Mouse (Mus musculus): ENCODE measurements around the gene Trim6. TPM values are rescaled to one million over a fixed set of nuclear protein-coding genes. Genes with fewer than 3 reads are reported as not detected.
A peak's percentile ranks its signal among the peaks of the same experiment; 100 is the strongest.
"Not testable (repeated sequence)": the region's sequence is repeated elsewhere in the genome, so short reads cannot be mapped to it uniquely, and the experiment has no call there.

Gene Trim6
- polyA plus RNA-seq, 1 experiment from 2014 or later: 0.59 TPM

DNA sequence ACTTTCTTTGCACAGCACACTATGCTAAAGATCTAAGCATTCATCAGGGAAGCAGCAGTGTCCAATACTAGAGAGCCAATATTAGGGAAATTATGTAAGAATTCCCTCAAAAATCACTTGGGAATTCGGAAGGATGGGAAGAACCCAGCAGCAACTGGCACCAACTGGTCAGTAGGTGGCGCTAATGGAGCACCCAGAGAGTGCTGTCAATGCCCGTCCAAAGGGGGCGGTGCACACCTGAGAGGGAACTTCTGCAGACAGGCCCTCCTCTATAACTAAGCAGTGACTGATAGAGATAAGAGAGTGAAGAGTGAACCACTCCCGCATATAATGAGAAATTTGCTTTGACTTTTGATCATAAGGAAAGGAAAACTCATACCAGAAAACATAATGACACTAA lies 18.8 kb upstream of the Trim6 start:
- Histone ChIP-seq H3K4me1 (ENCODE audit: control insufficient read depth, insufficient read depth, low read length) (no peaks in the 10 kb centered on the region), H3K4me3 (replicated peaks; ENCODE audit: low read depth, low read length) (no peak overlapping the region), H3K9ac (replicated peaks; ENCODE audit: low read length) (no peak overlapping the region), H3K36me3 (ENCODE audit: control insufficient read depth, insufficient read depth, low read length) (no peaks in the 10 kb centered on the region), H3K9me3 (ENCODE audit: control insufficient read depth, low read length) (no peaks in the 10 kb centered on the region), H3K27me3 (ENCODE audit: control insufficient read depth, insufficient read depth, low read length) (no peaks in the 10 kb centered on the region), H3K27ac (replicated peaks; ENCODE audit: low read depth, low read length) (no peak overlapping the region), H3K4me2 (ENCODE audit: low read length) (no peak overlapping the region)
- DNase-seq (peak; percentile 70), ATAC-seq (ENCODE audit: low FRiP score, low TSS enrichment) (peak; percentile 64; the same call in 1 of the 2 replicates)
- whole genome bisulfite sequencing: 5% methylated on average over 5 of the region's 5 CpGs

DNA sequence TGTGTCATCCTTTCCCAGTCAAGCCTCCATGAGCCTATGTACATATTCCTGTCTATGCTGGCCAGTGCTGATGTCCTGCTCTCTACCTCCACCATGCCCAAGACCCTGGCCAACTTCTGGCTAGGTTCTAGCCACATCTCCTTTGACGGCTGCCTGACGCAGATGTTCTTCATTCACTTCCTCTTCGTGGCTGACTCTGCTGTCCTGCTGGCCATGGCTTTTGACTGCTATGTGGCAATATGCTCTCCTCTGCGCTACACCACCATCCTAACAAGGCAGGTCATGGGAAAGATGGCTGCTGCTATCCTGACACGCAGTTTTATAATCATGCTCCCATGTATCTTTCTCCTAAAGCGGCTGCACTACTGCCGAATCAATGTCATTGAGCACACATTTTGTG lies 12.4 kb upstream of the Trim6 start:
- no peaks in the 10 kb centered on the region for H3K27me3 ChIP-seq (ENCODE audit: control insufficient read depth, insufficient read depth, low read length)
- ATAC-seq (ENCODE audit: low FRiP score, low TSS enrichment): no peak
- no peak overlapping the region for H3K27ac ChIP-seq (replicated peaks; ENCODE audit: low read depth, low read length)
- H3K4me3 ChIP-seq (replicated peaks; ENCODE audit: low read depth, low read length): no peak overlapping the region
- DNase-seq: no peak
- H3K9ac ChIP-seq (replicated peaks; ENCODE audit: low read length): no peak overlapping the region
- H3K36me3 ChIP-seq (ENCODE audit: control insufficient read depth, insufficient read depth, low read length): no peaks in the 10 kb centered on the region
- no peak overlapping the region for H3K4me2 ChIP-seq (ENCODE audit: low read length)
- H3K4me1 ChIP-seq (ENCODE audit: control insufficient read depth, insufficient read depth, low read length): no peaks in the 10 kb centered on the region
- H3K9me3 ChIP-seq (ENCODE audit: control insufficient read depth, low read length): no peaks in the 10 kb centered on the region
- 92% methylated on average over 7 of the region's 7 CpGs for WGBS

DNA sequence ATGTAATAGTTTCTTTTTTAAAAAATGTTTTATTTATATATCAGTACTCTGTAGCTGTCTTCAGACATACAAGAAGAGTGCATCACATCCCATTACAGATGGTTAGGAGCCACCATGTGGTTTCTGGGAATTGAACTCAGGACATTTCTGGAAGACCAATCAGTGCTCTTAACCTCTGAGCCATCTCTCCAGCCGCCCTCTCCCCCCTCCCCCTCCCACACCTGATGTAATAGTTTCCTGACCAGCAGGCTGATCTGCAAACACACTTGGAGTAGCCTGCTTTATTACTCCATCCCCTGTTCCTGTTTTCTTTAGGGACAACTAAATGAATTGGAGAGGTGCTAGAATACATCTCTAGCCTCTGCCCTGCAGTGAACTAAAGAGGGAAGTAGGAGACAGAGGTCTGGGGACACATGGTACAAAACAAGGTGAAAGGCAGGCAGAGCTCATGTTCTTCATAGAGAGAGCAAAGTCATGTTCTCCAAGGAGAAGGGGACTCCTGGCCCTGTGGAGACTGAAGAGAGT lies 2.5 kb upstream of the Trim6 start:
- ATAC-seq (ENCODE audit: low FRiP score, low TSS enrichment): no peak
- no peak overlapping the region for H3K4me2 ChIP-seq (ENCODE audit: low read length)
- 0 out of 2 replicates have a peak, but pooled peaks cover 3% of the 10 kb centered on the region for H3K4me1 ChIP-seq (ENCODE audit: control insufficient read depth, insufficient read depth, low read length)
- H3K4me3 ChIP-seq (replicated peaks; ENCODE audit: low read depth, low read length): no peak overlapping the region
- no peak overlapping the region for H3K9ac ChIP-seq (replicated peaks; ENCODE audit: low read length)
- no peaks in the 10 kb centered on the region for H3K36me3 ChIP-seq (ENCODE audit: control insufficient read depth, insufficient read depth, low read length)
- DNase-seq: no peak
- 61% methylated on average over 1 of the region's 1 CpGs for WGBS
- H3K9me3 ChIP-seq (ENCODE audit: control insufficient read depth, low read length): no peaks in the 10 kb centered on the region
- H3K27ac ChIP-seq (replicated peaks; ENCODE audit: low read depth, low read length): no peak overlapping the region
- H3K27me3 ChIP-seq (ENCODE audit: control insufficient read depth, insufficient read depth, low read length): no peaks in the 10 kb centered on the region

DNA sequence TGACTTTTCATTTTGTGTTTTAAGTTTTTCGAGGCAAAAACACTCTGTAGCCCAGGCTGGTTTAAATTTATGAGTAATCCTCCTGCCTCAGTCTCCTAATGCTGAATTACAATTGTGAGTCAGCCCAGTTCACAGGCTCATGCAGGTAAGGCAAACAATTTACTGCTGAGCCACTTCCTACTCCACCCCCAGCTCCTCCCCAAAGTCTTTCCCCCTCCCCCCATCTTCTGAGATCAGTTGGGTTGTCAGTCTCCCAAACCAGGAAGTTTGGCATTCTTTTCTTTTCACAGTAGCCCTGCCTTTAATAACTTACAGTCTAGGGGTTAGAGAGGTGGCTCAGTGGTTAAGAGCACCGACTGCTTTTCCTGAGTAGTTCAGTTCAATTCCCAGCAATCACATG lies 712 bp upstream of the Trim6 start:
- Histone ChIP-seq H3K4me1 (ENCODE audit: control insufficient read depth, insufficient read depth, low read length) (0 out of 2 replicates have a peak, but pooled peaks cover 3% of the 10 kb centered on the region), H3K4me2 (ENCODE audit: low read length) (no peak overlapping the region), H3K36me3 (ENCODE audit: control insufficient read depth, insufficient read depth, low read length) (no peaks in the 10 kb centered on the region), H3K27me3 (ENCODE audit: control insufficient read depth, insufficient read depth, low read length) (no peaks in the 10 kb centered on the region), H3K27ac (replicated peaks; ENCODE audit: low read depth, low read length) (no peak overlapping the region), H3K9ac (replicated peaks; ENCODE audit: low read length) (no peak overlapping the region), H3K4me3 (replicated peaks; ENCODE audit: low read depth, low read length) (no peak overlapping the region), H3K9me3 (ENCODE audit: control insufficient read depth, low read length) (no peaks in the 10 kb centered on the region)
- DNase-seq: no peak
- WGBS: 88% methylated on average over 2 of the region's 2 CpGs
- no peak for ATAC-seq (ENCODE audit: low FRiP score, low TSS enrichment)

DNA sequence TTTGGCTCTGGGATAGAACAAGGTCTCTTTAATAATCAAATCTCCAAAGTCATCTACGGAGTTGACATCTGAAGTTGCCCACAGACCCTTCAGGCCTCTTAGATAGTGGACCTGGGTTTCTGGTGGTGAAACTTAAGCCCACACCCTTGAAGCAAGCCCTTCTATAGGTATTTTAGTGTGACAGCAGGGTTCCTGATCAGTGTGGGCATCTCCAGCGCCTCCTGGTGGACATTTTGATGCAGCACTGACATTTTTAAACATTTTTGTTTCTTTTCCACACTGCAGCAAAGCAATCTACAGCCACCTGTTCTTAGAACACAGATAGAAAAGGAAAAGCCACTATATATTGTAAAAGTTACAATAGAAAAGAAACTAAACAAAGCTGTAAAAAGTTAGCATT lies 12.6 kb downstream of the Trim6 start:
- Histone ChIP-seq H3K27ac (replicated peaks; ENCODE audit: low read depth, low read length) (no peak overlapping the region), H3K9me3 (ENCODE audit: control insufficient read depth, low read length) (no peaks in the 10 kb centered on the region), H3K4me2 (ENCODE audit: low read length) (no peak overlapping the region), H3K4me3 (replicated peaks; ENCODE audit: low read depth, low read length) (no peak overlapping the region), H3K27me3 (ENCODE audit: control insufficient read depth, insufficient read depth, low read length) (no peaks in the 10 kb centered on the region), H3K36me3 (ENCODE audit: control insufficient read depth, insufficient read depth, low read length) (no peaks in the 10 kb centered on the region), H3K4me1 (ENCODE audit: control insufficient read depth, insufficient read depth, low read length) (no peaks in the 10 kb centered on the region), H3K9ac (replicated peaks; ENCODE audit: low read length) (no peak overlapping the region)
- DNase-seq (peak; percentile 8), ATAC-seq (ENCODE audit: low FRiP score, low TSS enrichment) (no peak)
- WGBS: 34% methylated on average over 2 of the region's 2 CpGs

DNA sequence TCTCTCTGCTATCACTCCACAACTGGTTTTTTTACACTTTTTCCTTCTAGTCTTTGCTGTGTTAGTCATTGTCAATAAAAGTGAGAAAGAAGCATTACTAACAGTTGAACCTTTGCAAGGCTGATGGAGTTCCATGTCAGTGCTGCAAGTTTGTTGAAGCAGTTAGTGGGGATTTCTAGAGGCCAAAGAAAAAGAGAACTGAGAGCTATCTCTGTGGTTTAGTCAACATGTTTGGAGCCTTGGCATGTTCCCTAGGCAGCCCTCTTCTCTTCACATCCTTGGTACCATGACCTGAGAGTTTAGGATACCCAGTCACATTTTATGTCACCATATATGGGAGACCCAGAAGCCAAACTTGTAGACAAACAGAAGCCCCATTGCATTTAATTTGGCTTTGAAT lies 22.3 kb downstream of the Trim6 start:
- ATAC-seq (ENCODE audit: low FRiP score, low TSS enrichment): no peak
- H3K4me3 ChIP-seq (replicated peaks; ENCODE audit: low read depth, low read length): no peak overlapping the region
- no peak for DNase-seq

DNA sequence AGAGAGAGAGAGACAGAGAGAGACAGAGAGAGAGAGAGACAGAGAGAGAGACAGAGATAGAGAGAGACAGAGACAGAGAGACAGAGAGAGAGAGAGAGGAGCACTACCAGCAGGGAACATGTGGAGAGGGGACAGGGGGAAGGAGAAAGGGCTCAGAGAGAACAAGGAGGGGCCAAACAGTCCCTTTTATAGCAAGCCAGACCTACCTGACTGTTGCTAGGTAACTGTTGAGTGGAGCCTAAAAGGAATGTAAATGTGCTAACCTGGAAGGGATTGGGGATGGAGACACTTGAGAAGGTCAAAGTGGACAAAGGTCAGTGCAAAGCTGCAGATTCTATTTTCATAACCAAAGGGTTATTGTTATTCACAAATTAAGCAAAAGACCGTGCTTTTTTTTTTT lies 25.0 kb downstream of the Trim6 start:
- DNase-seq (no peak), ATAC-seq (ENCODE audit: low FRiP score, low TSS enrichment) (no peak)
- H3K27ac ChIP-seq (replicated peaks; ENCODE audit: low read depth, low read length): no peak overlapping the region
- no peaks in the 10 kb centered on the region for H3K36me3 ChIP-seq (ENCODE audit: control insufficient read depth, insufficient read depth, low read length)
- H3K4me1 ChIP-seq (ENCODE audit: control insufficient read depth, insufficient read depth, low read length): no peaks in the 10 kb centered on the region
- H3K9me3 ChIP-seq (ENCODE audit: control insufficient read depth, low read length): no peaks in the 10 kb centered on the region
- H3K4me2 ChIP-seq (ENCODE audit: low read length): no peak overlapping the region
- 66% methylated on average over 1 of the region's 1 CpGs for WGBS
- H3K4me3 ChIP-seq (replicated peaks; ENCODE audit: low read depth, low read length): no peak overlapping the region
- no peaks in the 10 kb centered on the region for H3K27me3 ChIP-seq (ENCODE audit: control insufficient read depth, insufficient read depth, low read length)
- H3K9ac ChIP-seq (replicated peaks; ENCODE audit: low read length): no peak overlapping the region

More for the DNA sequence above, 22.3 kb downstream of the Trim6 start:
- Histone ChIP-seq H3K36me3 (ENCODE audit: control insufficient read depth, insufficient read depth, low read length) (no peaks in the 10 kb centered on the region), H3K4me2 (ENCODE audit: low read length) (no peak overlapping the region), H3K27ac (replicated peaks; ENCODE audit: low read depth, low read length) (no peak overlapping the region), H3K9ac (replicated peaks; ENCODE audit: low read length) (no peak overlapping the region), H3K4me1 (ENCODE audit: control insufficient read depth, insufficient read depth, low read length) (no peaks in the 10 kb centered on the region), H3K9me3 (ENCODE audit: control insufficient read depth, low read length) (no peaks in the 10 kb centered on the region), H3K27me3 (ENCODE audit: control insufficient read depth, insufficient read depth, low read length) (no peaks in the 10 kb centered on the region)

DNA sequence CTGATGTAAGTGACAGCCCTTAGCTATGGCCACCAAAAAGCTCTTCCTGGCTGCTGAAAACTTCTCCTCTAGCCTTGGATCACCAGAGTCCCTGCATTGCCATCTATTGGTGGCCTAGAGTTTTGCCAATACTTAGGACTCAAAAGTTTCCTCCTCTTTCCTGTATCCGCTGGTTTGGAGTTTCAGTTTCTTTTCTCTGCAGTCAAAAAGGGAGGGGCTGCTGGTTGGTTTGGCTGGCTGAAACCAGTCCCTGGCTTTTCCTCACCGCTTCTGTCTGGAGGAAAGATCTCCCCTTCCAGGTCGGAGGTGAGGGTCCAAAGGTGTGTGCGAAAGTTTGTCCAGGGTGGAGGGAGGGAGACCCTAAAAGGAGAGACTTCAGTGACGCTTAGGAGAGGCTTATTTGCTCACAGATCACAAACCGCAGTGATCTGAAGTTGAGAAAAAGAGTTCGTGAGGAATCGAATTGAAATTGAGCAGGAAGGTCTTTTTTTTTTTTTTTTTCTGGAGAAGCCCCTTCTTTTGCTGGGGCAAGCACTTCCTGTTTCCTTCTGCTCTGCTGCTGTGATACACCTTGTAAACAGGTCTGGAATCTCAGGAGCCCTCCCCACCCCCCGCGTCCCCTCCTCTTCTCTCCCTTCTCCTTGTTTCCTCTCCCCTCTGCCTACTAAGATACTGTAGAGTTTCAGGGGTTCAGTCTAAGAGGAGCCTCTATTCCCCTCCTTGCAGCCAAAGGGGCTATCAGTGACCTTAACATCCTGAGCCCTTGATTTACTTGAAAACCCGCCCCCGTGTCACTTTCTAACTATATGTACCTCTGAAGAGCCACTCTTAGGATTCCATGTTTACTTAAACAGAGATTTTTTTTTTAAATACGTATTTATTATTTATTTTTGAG lies 25.9 kb downstream of the Trim6 start, which contains the start of gene Trim34a:
Gene Trim34a (plus strand): TSS at position 171 of the 895 bp plus-strand sequence.
- Histone ChIP-seq H3K9ac (replicated peaks; ENCODE audit: low read length) (no peak within 1 kb of the TSS), H3K27ac (replicated peaks; ENCODE audit: low read depth, low read length) (no peak within 1 kb of the TSS), H3K4me3 (replicated peaks; ENCODE audit: low read depth, low read length) (peak within 1 kb of the TSS; percentile 22; the same call in 1 of the 2 replicates), H3K36me3 (ENCODE audit: control insufficient read depth, insufficient read depth, low read length) (no peaks in the 10 kb centered on the region), H3K4me2 (ENCODE audit: low read length) (peak within 1 kb of the TSS; percentile 34), H3K4me1 (ENCODE audit: control insufficient read depth, insufficient read depth, low read length) (no peaks in the 10 kb centered on the region), H3K9me3 (ENCODE audit: control insufficient read depth, low read length) (no peaks in the 10 kb centered on the region), H3K27me3 (ENCODE audit: control insufficient read depth, insufficient read depth, low read length) (no peaks in the 10 kb centered on the region)
- ATAC-seq (ENCODE audit: low FRiP score, low TSS enrichment) (no peak), DNase-seq (peak; percentile 44)
- whole genome bisulfite sequencing: 12% methylated on average over 13 of the region's 13 CpGs

DNA sequence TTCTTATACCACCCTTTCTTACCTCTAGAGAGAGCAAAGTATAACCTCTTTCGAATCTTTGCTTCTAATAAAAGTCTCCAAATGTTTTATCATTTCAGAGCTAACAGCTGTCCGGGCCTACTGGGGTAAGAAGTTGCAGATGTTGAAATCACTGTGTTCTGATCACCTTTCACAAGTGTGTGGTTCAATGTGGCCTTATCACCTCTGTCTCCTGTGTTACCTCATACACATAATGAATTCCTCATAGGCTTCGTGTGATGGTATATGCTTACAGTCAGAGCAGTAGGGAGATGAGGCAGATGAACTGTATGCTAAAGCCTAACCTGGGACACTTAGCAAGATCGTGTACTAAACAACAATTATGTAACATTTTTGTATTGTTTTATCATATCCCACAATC lies 41.8 kb downstream of the Trim6 start:
- DNase-seq; H3K36me3 ChIP-seq (ENCODE audit: control insufficient read depth, insufficient read depth, low read length); H3K27ac ChIP-seq (replicated peaks; ENCODE audit: low read depth, low read length); H3K4me3 ChIP-seq (replicated peaks; ENCODE audit: low read depth, low read length); H3K9ac ChIP-seq (replicated peaks; ENCODE audit: low read length); H3K9me3 ChIP-seq (ENCODE audit: control insufficient read depth, low read length); ATAC-seq (ENCODE audit: low FRiP score, low TSS enrichment); H3K27me3 ChIP-seq (ENCODE audit: control insufficient read depth, insufficient read depth, low read length); H3K4me1 ChIP-seq (ENCODE audit: control insufficient read depth, insufficient read depth, low read length); H3K4me2 ChIP-seq (ENCODE audit: low read length): not testable (repeated sequence)
- 85% methylated on average over 4 of the region's 4 CpGs for WGBS
